Mouse (Mus musculus) frontal cortex, postnatal 25 days (tissue): ENCODE measurements around the gene Sdccag8.

ENCODE experiments used
- DNase-seq, 2 experiments: peaks; one replicate each; pipeline ENCODE4 v3.0.0; 2022; ENCODE audit warnings: low spot score in 2 of 2

Gene Sdccag8

GRCm38 (mm10) chr1:176982671-176983070 is 168.2 kb downstream of the Sdccag8 start:
- DNase-seq, result no peak

- DNase-seq, result no peak
Measured at GRCm38 (mm10) chr1:176985691-176986090, 171.2 kb downstream of the Sdccag8 start.

- no peak for DNase-seq
Measured at GRCm38 (mm10) chr1:176986275-176986674, 171.8 kb downstream of the Sdccag8 start.

GRCm38 (mm10) chr1:176986990-176987740 is 172.7 kb downstream of the Sdccag8 start:
- no peak for DNase-seq

- no peak for DNase-seq
Measured at GRCm38 (mm10) chr1:176991473-176991872, 177.0 kb downstream of the Sdccag8 start.

- no peak for DNase-seq
Measured at GRCm38 (mm10) chr1:176992517-176992916, 178.1 kb downstream of the Sdccag8 start.

- no peak for DNase-seq
Measured at GRCm38 (mm10) chr1:176993141-176994010, 178.9 kb downstream of the Sdccag8 start.

GRCm38 (mm10) chr1:176994087-176994486 is 179.6 kb downstream of the Sdccag8 start:
- DNase-seq, result no peak

GRCm38 (mm10) chr1:176994707-176995418 is 180.4 kb downstream of the Sdccag8 start:
- no peak for DNase-seq

- DNase-seq, result no peak
Measured at GRCm38 (mm10) chr1:176995419-176995775, 180.9 kb downstream of the Sdccag8 start.

- DNase-seq, result no peak
Measured at GRCm38 (mm10) chr1:176996166-176996565, 181.7 kb downstream of the Sdccag8 start.

- DNase-seq, result no peak
Measured at GRCm38 (mm10) chr1:176996630-176997201, 182.3 kb downstream of the Sdccag8 start.

- DNase-seq, result no peak
Measured at GRCm38 (mm10) chr1:176997254-176997653, 182.8 kb downstream of the Sdccag8 start.

GRCm38 (mm10) chr1:176997711-176998689 is 183.5 kb downstream of the Sdccag8 start:
- no peak for DNase-seq

GRCm38 (mm10) chr1:176999011-176999410 is 184.6 kb downstream of the Sdccag8 start:
- DNase-seq, result no peak

GRCm38 (mm10) chr1:177002951-177003350 is 188.5 kb downstream of the Sdccag8 start:
- no peak for DNase-seq

GRCm38 (mm10) chr1:177004041-177004741 is 189.7 kb downstream of the Sdccag8 start:
- DNase-seq, result no peak

- no peak for DNase-seq
Measured at GRCm38 (mm10) chr1:177007405-177007804, 192.9 kb downstream of the Sdccag8 start.

- DNase-seq, result no peak
Measured at GRCm38 (mm10) chr1:177008777-177009176, 194.3 kb downstream of the Sdccag8 start.

GRCm38 (mm10) chr1:177010041-177010440 is 195.6 kb downstream of the Sdccag8 start:
- DNase-seq, result no peak
